Mouse (Mus musculus) thymus, postnatal 0 days (tissue): ENCODE measurements around the gene Cdr1. TPM values are rescaled to one million over a fixed set of nuclear protein-coding genes. Genes with fewer than 3 reads are reported as not detected.

Source experiments
- DNase-seq: peaks from one replicate; pipeline ENCODE4 v3.0.0-alpha.2; 2015; ENCODE audit warnings: low spot score
- microRNA-seq: library from miRNA; unstranded; fragments of <30 nt; microRNA quantifications from one replicate; pipeline ENCODE4, GENCODE M21; 2016; ENCODE audit warnings: borderline number of aligned reads
- polyA plus RNA-seq: library from polyadenylated mRNA; unstranded; fragments of >200 nt; fragmentation: Nextera tagmentation; extraction: Ambion mirVana; gene quantifications from 2 replicates; pipeline ENCODE4 v1.2.1, GENCODE M21; 2015

Cdr1 gene
- polyA plus RNA-seq: not detected in 2 replicates

- DNase-seq: no peak
Measured at GRCm38 (mm10) chrX:61185458-61185857, at the start of gene Cdr1. Cdr1 (minus strand) TSS chrX:61185558.

GRCm38 (mm10) chrX:61185869-61186268 lies 511 bp upstream of the Cdr1 start:
- peak; percentile 9 for DNase-seq

- peak; percentile 10 for DNase-seq
Measured at GRCm38 (mm10) chrX:61166519-61166918, 18.8 kb downstream of the Cdr1 start.

GRCm38 (mm10) chrX:61161249-61161648 lies 24.1 kb downstream of the Cdr1 start:
- DNase-seq: no peak

- DNase-seq: no peak
Measured at GRCm38 (mm10) chrX:61154657-61155256, 30.6 kb downstream of the Cdr1 start.

GRCm38 (mm10) chrX:61154246-61154645 lies 31.1 kb downstream of the Cdr1 start:
- DNase-seq: no peak

- DNase-seq: no peak
Measured at GRCm38 (mm10) chrX:61146569-61146968, 38.8 kb downstream of the Cdr1 start.

- no peak for DNase-seq
Measured at GRCm38 (mm10) chrX:61145416-61145815, 39.9 kb downstream of the Cdr1 start.

- DNase-seq: no peak
Measured at GRCm38 (mm10) chrX:61134592-61134991, 50.8 kb downstream of the Cdr1 start.

Small RNAs within 50 kb of the gene (microRNA-seq; reads per million reads assigned to microRNA genes)
- gene Gm24396: not detected
